Mouse (Mus musculus): ENCODE measurements around the gene Adat1. TPM values are rescaled to one million over a fixed set of nuclear protein-coding genes. Genes with fewer than 3 reads are reported as not detected.

Adat1 gene
- total and polyA plus RNA-seq, 2 experiments from 2014 or later, result 3.8 to 4.7 TPM

- no peak for ATAC-seq
- Histone ChIP-seq H3K4me1 (ENCODE audit: insufficient read depth, low read length) (no peaks in the 10 kb centered on the region), H3K36me3 (ENCODE audit: insufficient read depth, low read length) (peaks cover 17% of the 10 kb centered on the region), H3K27ac (no peak overlapping the region), H3K4me3 (ENCODE audit: low read length) (no peak overlapping the region), H3K9me3 (ENCODE audit: low read length) (no peaks in the 10 kb centered on the region), H3K9ac (replicated peaks; ENCODE audit: low read length) (no peak overlapping the region), H3K4me2 (ENCODE audit: low read depth, low read length) (no peak overlapping the region), H3K27me3 (ENCODE audit: insufficient read depth, low read length) (no peaks in the 10 kb centered on the region)
- WGBS, result 89% methylated on average over 4 of the region's 4 CpGs
- no peak for DNase-seq (ENCODE audit: low spot score)
- no peak for TF ChIP-seq CTCF (IDR thresholded peaks at IDR 0.05; ENCODE audit: low read depth)
Measured at GRCm38 (mm10) chr8:111954844-111955594, 37.1 kb downstream of the Adat1 start.

- Histone ChIP-seq H3K9me3 (ENCODE audit: low read length) (no peaks in the 10 kb centered on the region), H3K4me3 (ENCODE audit: low read length) (no peak overlapping the region), H3K27ac (no peak overlapping the region), H3K9ac (replicated peaks; ENCODE audit: low read length) (no peak overlapping the region), H3K36me3 (ENCODE audit: insufficient read depth, low read length) (peaks cover 36% of the 10 kb centered on the region), H3K27me3 (ENCODE audit: insufficient read depth, low read length) (no peaks in the 10 kb centered on the region), H3K4me1 (ENCODE audit: insufficient read depth, low read length) (no peaks in the 10 kb centered on the region), H3K4me2 (ENCODE audit: low read depth, low read length) (no peak overlapping the region)
- WGBS, result 90% methylated on average over 5 of the region's 5 CpGs
- DNase-seq (ENCODE audit: low spot score) (no peak), ATAC-seq (no peak)
- TF ChIP-seq CTCF (IDR thresholded peaks at IDR 0.05; ENCODE audit: low read depth), result no peak
Measured at GRCm38 (mm10) chr8:111951936-111952335, 40.2 kb downstream of the Adat1 start.

- H3K9me3 ChIP-seq (ENCODE audit: low read length), result no peaks in the 10 kb centered on the region
- H3K9ac ChIP-seq (replicated peaks; ENCODE audit: low read length), result no peak overlapping the region
- H3K36me3 ChIP-seq (ENCODE audit: insufficient read depth, low read length), result peaks cover 34% of the 10 kb centered on the region
- no peaks in the 10 kb centered on the region for H3K4me1 ChIP-seq (ENCODE audit: insufficient read depth, low read length)
- H3K4me2 ChIP-seq (ENCODE audit: low read depth, low read length), result no peak overlapping the region
- H3K4me3 ChIP-seq (ENCODE audit: low read length), result no peak overlapping the region
- DNase-seq (ENCODE audit: low spot score), result no peak
- ATAC-seq, result no peak
- WGBS, result 96% methylated on average over 7 of the region's 7 CpGs
- TF ChIP-seq CTCF (IDR thresholded peaks at IDR 0.05; ENCODE audit: low read depth), result no peak
- no peaks in the 10 kb centered on the region for H3K27me3 ChIP-seq (ENCODE audit: insufficient read depth, low read length)
- H3K27ac ChIP-seq, result no peak overlapping the region
Measured at GRCm38 (mm10) chr8:111951317-111951716, 40.8 kb downstream of the Adat1 start.

- Histone ChIP-seq H3K36me3 (ENCODE audit: insufficient read depth, low read length) (peaks cover 35% of the 10 kb centered on the region), H3K4me2 (ENCODE audit: low read depth, low read length) (no peak overlapping the region), H3K9ac (replicated peaks; ENCODE audit: low read length) (no peak overlapping the region), H3K4me1 (ENCODE audit: insufficient read depth, low read length) (no peaks in the 10 kb centered on the region), H3K27ac (no peak overlapping the region), H3K4me3 (ENCODE audit: low read length) (no peak overlapping the region), H3K9me3 (ENCODE audit: low read length) (no peaks in the 10 kb centered on the region), H3K27me3 (ENCODE audit: insufficient read depth, low read length) (no peaks in the 10 kb centered on the region)
- ATAC-seq (no peak), DNase-seq (ENCODE audit: low spot score) (no peak)
- TF ChIP-seq CTCF (IDR thresholded peaks at IDR 0.05; ENCODE audit: low read depth), result no peak
- WGBS, result 88% methylated on average over 3 of the region's 3 CpGs
Measured at GRCm38 (mm10) chr8:111950846-111951245, 41.3 kb downstream of the Adat1 start.

- no peak overlapping the region for H3K9ac ChIP-seq (replicated peaks; ENCODE audit: low read length)
- peaks cover 42% of the 10 kb centered on the region for H3K36me3 ChIP-seq (ENCODE audit: insufficient read depth, low read length)
- no peaks in the 10 kb centered on the region for H3K4me1 ChIP-seq (ENCODE audit: insufficient read depth, low read length)
- no peak for TF ChIP-seq CTCF (IDR thresholded peaks at IDR 0.05; ENCODE audit: low read depth)
- H3K4me2 ChIP-seq (ENCODE audit: low read depth, low read length), result no peak overlapping the region
- no peaks in the 10 kb centered on the region for H3K9me3 ChIP-seq (ENCODE audit: low read length)
- WGBS, result 94% methylated on average over 8 of the region's 8 CpGs
- ATAC-seq, result no peak
- DNase-seq (ENCODE audit: low spot score), result no peak
- no peak overlapping the region for H3K4me3 ChIP-seq (ENCODE audit: low read length)
- no peaks in the 10 kb centered on the region for H3K27me3 ChIP-seq (ENCODE audit: insufficient read depth, low read length)
- H3K27ac ChIP-seq, result no peak overlapping the region
Measured at GRCm38 (mm10) chr8:111947954-111948353, 44.1 kb downstream of the Adat1 start.

GRCm38 (mm10) chr8:111947144-111947543 is 45.0 kb downstream of the Adat1 start:
- ATAC-seq (no peak), DNase-seq (ENCODE audit: low spot score) (no peak)
- H3K4me1 ChIP-seq (ENCODE audit: insufficient read depth, low read length), result 0 out of 2 replicates have a peak, but pooled peaks cover under 1% of the 10 kb centered on the region
- H3K4me2 ChIP-seq (ENCODE audit: low read depth, low read length), result no peak overlapping the region
- H3K27ac ChIP-seq, result no peak overlapping the region
- no peaks in the 10 kb centered on the region for H3K27me3 ChIP-seq (ENCODE audit: insufficient read depth, low read length)
- 88% methylated on average over 2 of the region's 2 CpGs for WGBS
- no peak for TF ChIP-seq CTCF (IDR thresholded peaks at IDR 0.05; ENCODE audit: low read depth)
- no peak overlapping the region for H3K4me3 ChIP-seq (ENCODE audit: low read length)
- no peaks in the 10 kb centered on the region for H3K9me3 ChIP-seq (ENCODE audit: low read length)
- H3K9ac ChIP-seq (replicated peaks; ENCODE audit: low read length), result no peak overlapping the region
- H3K36me3 ChIP-seq (ENCODE audit: insufficient read depth, low read length), result peaks cover 45% of the 10 kb centered on the region

GRCm38 (mm10) chr8:111943544-111943943 is 48.6 kb downstream of the Adat1 start:
- Histone ChIP-seq H3K9me3 (ENCODE audit: low read length) (no peaks in the 10 kb centered on the region), H3K4me2 (ENCODE audit: low read depth, low read length) (no peak overlapping the region), H3K9ac (replicated peaks; ENCODE audit: low read length) (no peak overlapping the region), H3K27me3 (ENCODE audit: insufficient read depth, low read length) (no peaks in the 10 kb centered on the region), H3K4me1 (ENCODE audit: insufficient read depth, low read length) (peaks cover 16% of the 10 kb centered on the region; the same call in 1 of the 2 replicates), H3K4me3 (ENCODE audit: low read length) (no peak overlapping the region), H3K36me3 (ENCODE audit: insufficient read depth, low read length) (peaks cover 38% of the 10 kb centered on the region), H3K27ac (no peak overlapping the region)
- WGBS, result 90% methylated on average over 2 of the region's 2 CpGs
- ATAC-seq (no peak), DNase-seq (ENCODE audit: low spot score) (no peak)
- TF ChIP-seq CTCF (IDR thresholded peaks at IDR 0.05; ENCODE audit: low read depth), result no peak
